Mouse (Mus musculus) ES-Bruce4 (cell line): ENCODE data around the gene Rnf212b.

Source experiments
- CTCF ChIP-seq: IDR thresholded peaks from one replicate; pipeline ENCODE4 v1.8.1; 2011; ENCODE audit warnings: low read depth, low read length
- POLR2A ChIP-seq: IDR thresholded peaks from one replicate; pipeline ENCODE4 v1.8.1; 2011; ENCODE audit warnings: low read length; ENCODE audit not compliant: insufficient read depth

DNA sequence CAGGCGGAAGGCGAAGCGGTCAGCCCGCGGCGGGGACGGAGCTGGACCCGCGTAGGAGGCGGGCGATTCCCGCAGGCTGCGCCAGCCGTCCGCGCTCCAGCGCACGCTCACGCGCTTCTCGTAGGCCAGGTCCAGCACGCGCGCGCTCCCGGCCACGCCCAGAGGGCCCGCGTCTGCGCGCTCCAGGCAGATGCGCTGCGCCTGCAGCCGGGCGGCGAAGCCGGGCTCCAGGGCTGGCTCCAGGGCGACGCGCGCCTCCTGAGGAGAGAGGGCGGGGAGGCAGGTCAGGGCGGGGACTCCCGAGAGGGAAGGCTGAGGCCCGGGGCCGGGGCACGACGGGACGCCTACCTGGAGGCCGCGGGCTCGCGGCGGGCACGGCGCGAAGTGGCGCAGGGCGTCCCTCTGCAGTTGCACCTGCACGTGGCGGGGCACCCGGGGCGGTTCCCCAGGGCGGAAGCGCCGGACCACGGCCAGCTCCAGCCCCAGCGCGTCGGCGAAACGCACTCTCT is 62.7 kb downstream of the Rnf212b start:
- no peak for TF ChIP-seq CTCF
- TF ChIP-seq POLR2A, result no peak
